Mouse (Mus musculus) liver, adult 2 months (tissue): ENCODE results near the gene Cnp. TPM values are rescaled to one million over a fixed set of nuclear protein-coding genes. Genes with fewer than 3 reads are reported as not detected.

ENCODE experiments used
- DNase-seq: peaks from one replicate; pipeline ENCODE4 v3.0.0-alpha.2; 2011; ENCODE audit warnings: low read depth, low spot score; ENCODE audit errors: extremely low read depth
- H3K27ac ChIP-seq: fragments of 200-500 bp; replicated peaks from 2 replicates; pipeline ENCODE4 v1.5.1; 2012; ENCODE audit warnings: low read depth, mild to moderate bottlenecking, control low read depth, inconsistent platforms, low read length; ENCODE audit not compliant: insufficient read depth
- H3K27me3 ChIP-seq: fragments of 200-500 bp; 2 replicates; pipeline ENCODE4 v1.6.1; 2012; ENCODE audit warnings: mild to moderate bottlenecking, moderate library complexity, low read length, inconsistent platforms; ENCODE audit not compliant: control insufficient read depth, insufficient read depth
- H3K36me3 ChIP-seq: fragments of 200-500 bp; 2 replicates; pipeline ENCODE4 v1.6.1; 2012; ENCODE audit warnings: low read length, inconsistent platforms; ENCODE audit not compliant: control insufficient read depth, insufficient read depth
- H3K4me1 ChIP-seq: fragments of 200-500 bp; 2 replicates; pipeline ENCODE4 v1.6.1; 2011; ENCODE audit warnings: low read length; ENCODE audit not compliant: control insufficient read depth, insufficient read depth
- H3K4me3 ChIP-seq: fragments of 200-500 bp; 2 replicates; pipeline ENCODE4 v1.5.1; 2011; ENCODE audit warnings: low read depth, mild to moderate bottlenecking, control low read depth, low read length, moderate library complexity; ENCODE audit not compliant: insufficient read depth
- H3K79me2 ChIP-seq: fragments of 200-500 bp; 2 replicates; pipeline ENCODE4 v1.6.1; 2012; ENCODE audit warnings: inconsistent platforms, mild to moderate bottlenecking, low read length, moderate library complexity; ENCODE audit not compliant: control insufficient read depth, insufficient read depth
- H3K9ac ChIP-seq: fragments of 200-500 bp; 2 replicates; pipeline ENCODE4 v1.6.1; 2012; ENCODE audit warnings: low read depth, mild to moderate bottlenecking, control low read depth, inconsistent platforms, low read length
- CTCF ChIP-seq: fragments of 200-500 bp; IDR thresholded peaks from 2 replicates; pipeline ENCODE4 v1.5.1; 2011; ENCODE audit warnings: low read depth, low read length, control low read depth
- POLR2A ChIP-seq: fragments of 200-500 bp; IDR thresholded peaks from 2 replicates; pipeline ENCODE4 v1.6.1; 2011; ENCODE audit warnings: low read length, control low read depth; ENCODE audit not compliant: insufficient read depth; ENCODE audit errors: extremely low read depth
- WGBS: fragments of 180-500 bp; shearing (Covaris S2); methylation state at CpG from one replicate; pipeline ENCODE4 v1.1.7; 2018; 5-methylcytosine and 5-hydroxymethylcytosine counted together
- polyA plus RNA-seq: library from polyadenylated mRNA; depleted of rRNA; stranded (reverse); fragments of >200 nt; gene quantifications from 2 replicates; pipeline ENCODE4 v1.2.3, GENCODE M21; 2012
- total RNA-seq: library from RNA; depleted of rRNA; stranded (reverse); fragments of >200 nt; gene quantifications from 2 replicates; pipeline ENCODE4 v1.2.3, GENCODE M21; 2014

Gene Cnp
- total and polyA plus RNA-seq, 2 experiments, result 11.6 to 17.3 TPM

- H3K79me2 ChIP-seq, result peaks cover 42% of the 10 kb centered on the region
- H3K4me1 ChIP-seq, result peaks cover 24% of the 10 kb centered on the region
- no peak overlapping the region for H3K4me3 ChIP-seq
- H3K9ac ChIP-seq, result no peak overlapping the region
- no peak overlapping the region for H3K27ac ChIP-seq
- peaks cover 2% of the 10 kb centered on the region; the same call in 1 of the 2 replicates for H3K36me3 ChIP-seq
- TF ChIP-seq POLR2A, result no peak
- TF ChIP-seq CTCF, result no peak
- 90% methylated on average over 6 of the region's 6 CpGs for WGBS
- no peaks in the 10 kb centered on the region for H3K27me3 ChIP-seq
- DNase-seq, result no peak
Measured at GRCm38 (mm10) chr11:100607121-100607520, 32.4 kb downstream of the Cnp start.

GRCm38 (mm10) chr11:100608796-100609195 is 34.1 kb downstream of the Cnp start:
- Histone ChIP-seq H3K79me2 (peaks cover 46% of the 10 kb centered on the region), H3K9ac (no peak overlapping the region), H3K36me3 (peaks cover 2% of the 10 kb centered on the region; the same call in 1 of the 2 replicates), H3K27me3 (no peaks in the 10 kb centered on the region), H3K27ac (no peak overlapping the region), H3K4me3 (no peak overlapping the region), H3K4me1 (peaks cover 21% of the 10 kb centered on the region)
- 57% methylated on average over 4 of the region's 4 CpGs for WGBS
- peak; percentile 48 for DNase-seq
- TF ChIP-seq CTCF (no peak), POLR2A (no peak)

GRCm38 (mm10) chr11:100609355-100609996 is 34.8 kb downstream of the Cnp start:
- H3K36me3 ChIP-seq, result peaks cover 2% of the 10 kb centered on the region; the same call in 1 of the 2 replicates
- H3K79me2 ChIP-seq, result peaks cover 42% of the 10 kb centered on the region
- H3K27ac ChIP-seq, result peak overlapping the region; percentile 21; the same call in 1 of the 2 replicates
- 62% methylated on average over 5 of the region's 5 CpGs for WGBS
- TF ChIP-seq POLR2A, result no peak
- no peak for TF ChIP-seq CTCF
- H3K4me1 ChIP-seq, result peaks cover 20% of the 10 kb centered on the region
- H3K4me3 ChIP-seq, result no peak overlapping the region
- H3K9ac ChIP-seq, result no peak overlapping the region
- no peaks in the 10 kb centered on the region for H3K27me3 ChIP-seq
- DNase-seq, result peak; percentile 27

- 36% methylated on average over 9 of the region's 9 CpGs for WGBS
- Histone ChIP-seq H3K27ac (peak overlapping the region; percentile 21), H3K9ac (no peak overlapping the region), H3K27me3 (no peaks in the 10 kb centered on the region), H3K4me1 (peaks cover 20% of the 10 kb centered on the region), H3K79me2 (peaks cover 38% of the 10 kb centered on the region), H3K36me3 (peaks cover 2% of the 10 kb centered on the region; the same call in 1 of the 2 replicates), H3K4me3 (no peak overlapping the region)
- TF ChIP-seq CTCF, result no peak
- peak; percentile 64 for DNase-seq
Measured at GRCm38 (mm10) chr11:100609997-100610680, 35.4 kb downstream of the Cnp start.

- peaks cover 2% of the 10 kb centered on the region; the same call in 1 of the 2 replicates for H3K36me3 ChIP-seq
- H3K79me2 ChIP-seq, result peaks cover 36% of the 10 kb centered on the region
- TF ChIP-seq POLR2A (no peak), CTCF (peak; percentile 30; the same call in 1 of the 2 replicates)
- 75% methylated on average over 6 of the region's 6 CpGs for WGBS
- H3K4me3 ChIP-seq, result no peak overlapping the region
- DNase-seq, result no peak
- no peak overlapping the region for H3K9ac ChIP-seq
- H3K27ac ChIP-seq, result no peak overlapping the region
- peaks cover 18% of the 10 kb centered on the region for H3K4me1 ChIP-seq
- no peaks in the 10 kb centered on the region for H3K27me3 ChIP-seq
Measured at GRCm38 (mm10) chr11:100611627-100612026, 36.9 kb downstream of the Cnp start.

GRCm38 (mm10) chr11:100613241-100613640 is 38.5 kb downstream of the Cnp start:
- DNase-seq, result peak; percentile 53
- Histone ChIP-seq H3K4me3 (no peak overlapping the region), H3K4me1 (peaks cover 22% of the 10 kb centered on the region), H3K79me2 (peaks cover 30% of the 10 kb centered on the region), H3K36me3 (no peaks in the 10 kb centered on the region), H3K9ac (no peak overlapping the region), H3K27me3 (no peaks in the 10 kb centered on the region), H3K27ac (no peak overlapping the region)
- 84% methylated on average over 3 of the region's 3 CpGs for WGBS
- TF ChIP-seq POLR2A (no peak), CTCF (no peak)
